Mouse (Mus musculus) retina, adult 2 months (tissue): ENCODE measurements around the gene Anapc2.
A peak's percentile ranks its signal among the peaks of the same experiment; 100 is the strongest.

Experiments used
- DNase-seq: peaks from one replicate; pipeline ENCODE4 v3.0.0-alpha.2; 2012; ENCODE audit warnings: low read depth, low spot score

Anapc2 gene

DNA sequence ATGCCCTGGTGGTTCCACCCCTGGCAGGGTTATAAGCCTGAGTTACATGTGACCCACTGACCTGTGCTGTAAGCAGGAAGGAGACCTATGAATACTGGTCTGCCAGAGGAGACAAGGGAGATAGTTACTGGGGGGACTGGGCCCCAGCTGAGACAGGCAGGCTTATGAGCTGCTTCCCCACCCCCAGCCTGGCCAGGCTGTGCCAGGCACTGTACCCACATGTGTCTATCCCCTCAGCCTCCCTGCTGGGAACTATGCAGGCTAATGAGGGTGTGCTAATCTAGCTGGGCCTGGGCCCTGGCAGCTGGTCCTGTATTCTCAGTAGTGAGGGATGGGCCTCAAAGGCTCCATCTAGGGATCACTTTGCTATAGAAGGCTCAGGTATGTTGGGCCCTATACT is 5.0 kb upstream of the Anapc2 start:
- DNase-seq: no peak

GRCm38 (mm10) chr2:25267746-25268309 is 4.5 kb upstream of the Anapc2 start:
- DNase-seq: no peak

- no peak for DNase-seq
These were observed 237 bp downstream of the Anapc2 start for GRCm38 (mm10) chr2:25272515-25272914.

DNA sequence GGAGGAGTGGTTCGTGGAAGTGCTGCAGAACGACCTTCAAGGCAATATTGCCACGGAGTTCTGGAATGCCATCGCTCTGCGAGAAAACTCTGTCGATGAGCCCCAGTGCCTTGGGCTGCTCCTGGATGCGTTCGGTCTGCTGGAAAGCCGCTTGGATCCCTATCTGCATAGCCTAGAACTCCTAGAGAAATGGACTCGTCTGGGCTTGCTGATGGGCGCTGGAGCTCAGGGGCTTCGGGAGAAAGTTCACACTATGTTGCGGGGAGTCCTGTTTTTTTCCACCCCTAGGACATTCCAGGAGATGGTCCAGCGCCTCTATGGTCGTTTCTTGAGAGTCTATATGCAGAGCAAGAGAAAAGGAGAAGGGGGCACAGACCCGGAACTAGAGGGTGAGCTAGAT is 732 bp downstream of the Anapc2 start:
- no peak for DNase-seq

GRCm38 (mm10) chr2:25278928-25279882 is 6.9 kb downstream of the Anapc2 start:
- DNase-seq: no peak

- DNase-seq: no peak
These were observed 13.3 kb downstream of the Anapc2 start for GRCm38 (mm10) chr2:25285551-25285950.

DNA sequence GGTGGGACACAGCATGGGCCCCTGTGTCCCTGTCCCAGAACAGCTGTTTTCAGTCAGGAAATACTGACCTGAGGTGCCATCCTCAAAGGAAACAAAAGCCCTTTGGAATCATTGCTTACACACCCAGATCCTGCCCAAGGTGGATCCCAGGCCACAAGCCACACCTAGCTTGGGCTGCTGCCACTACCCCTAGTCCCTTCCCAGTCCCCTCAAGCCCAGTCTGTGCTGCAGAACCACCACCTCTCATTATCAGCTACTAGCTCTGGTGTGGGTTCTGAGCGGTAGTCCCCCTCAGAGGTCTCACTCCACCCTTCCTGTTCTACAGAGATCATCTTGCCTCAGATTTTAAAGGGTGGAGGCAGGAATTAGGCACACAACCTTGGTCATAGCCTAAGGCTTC is 14.0 kb downstream of the Anapc2 start:
- DNase-seq: no peak

DNA sequence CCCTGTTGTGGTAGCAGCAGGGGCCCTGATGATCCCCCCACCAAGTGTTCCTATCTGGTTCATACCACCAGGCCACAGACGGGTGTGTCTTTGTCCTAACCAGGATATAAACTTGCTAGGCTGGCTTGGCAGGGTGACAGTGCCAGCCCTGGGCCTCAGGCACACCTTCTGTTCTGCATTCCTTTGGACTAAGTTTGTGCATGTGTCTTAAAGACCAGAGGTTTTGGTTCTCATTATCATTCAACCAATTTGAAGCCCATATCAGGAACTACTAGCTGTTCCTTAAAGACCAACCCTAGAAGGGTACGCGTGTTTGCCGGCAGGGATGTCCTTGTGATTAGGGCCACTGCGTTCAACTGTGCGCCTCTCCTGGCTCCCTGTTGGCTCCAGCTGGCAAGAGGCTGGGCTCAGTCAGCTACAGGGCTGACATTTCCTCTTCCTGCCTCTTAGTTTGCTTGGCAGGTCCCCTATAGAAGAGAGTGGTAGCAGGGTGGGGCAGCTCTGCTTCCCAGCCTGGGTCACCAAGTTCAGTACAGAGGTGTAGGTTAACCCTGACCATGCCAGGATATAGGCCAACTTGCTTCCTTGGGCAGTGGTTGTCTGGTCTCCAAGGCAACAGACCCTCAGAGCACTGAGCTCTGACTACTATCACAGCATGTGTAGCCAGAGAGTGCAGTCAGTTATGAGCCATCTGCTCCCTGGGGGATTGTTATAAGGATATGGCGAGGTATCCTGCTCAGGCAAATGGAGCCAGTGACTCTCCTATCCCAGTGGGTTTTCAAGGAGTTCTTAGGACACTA is 14.8 kb downstream of the Anapc2 start:
- no peak for DNase-seq

GRCm38 (mm10) chr2:25287927-25288649 is 15.8 kb downstream of the Anapc2 start, which contains the start of gene Tmem210:
TSS of gene Tmem210 (plus strand) at chr2:25288145.
- no peak for DNase-seq

GRCm38 (mm10) chr2:25288734-25289345 is 16.6 kb downstream of the Anapc2 start:
- no peak for DNase-seq

DNA sequence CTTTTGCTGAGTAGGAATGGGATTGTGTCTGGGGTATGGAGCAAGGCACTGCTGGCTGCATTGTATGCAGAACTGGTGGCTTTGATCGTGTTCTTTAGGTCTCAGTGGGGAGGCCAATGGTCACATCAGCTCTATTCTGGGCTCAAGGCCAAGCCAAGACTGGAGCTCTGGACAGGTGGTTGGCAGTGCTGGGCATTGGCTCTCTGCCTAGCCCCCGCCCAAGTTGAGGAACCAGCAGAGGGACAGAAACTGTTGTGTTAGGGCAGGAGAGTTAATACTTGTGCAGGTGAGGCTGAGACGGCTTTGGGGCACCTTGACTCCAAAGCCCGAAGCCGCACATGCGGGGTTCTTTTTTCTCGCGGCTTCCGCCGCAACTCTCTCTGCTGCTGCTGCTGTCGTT is 17.4 kb downstream of the Anapc2 start, which contains the start of gene Lrrc26:
Gene Lrrc26, plus strand, starts transcription at position 265 of the 400 bp plus-strand sequence.
- no peak for DNase-seq

DNA sequence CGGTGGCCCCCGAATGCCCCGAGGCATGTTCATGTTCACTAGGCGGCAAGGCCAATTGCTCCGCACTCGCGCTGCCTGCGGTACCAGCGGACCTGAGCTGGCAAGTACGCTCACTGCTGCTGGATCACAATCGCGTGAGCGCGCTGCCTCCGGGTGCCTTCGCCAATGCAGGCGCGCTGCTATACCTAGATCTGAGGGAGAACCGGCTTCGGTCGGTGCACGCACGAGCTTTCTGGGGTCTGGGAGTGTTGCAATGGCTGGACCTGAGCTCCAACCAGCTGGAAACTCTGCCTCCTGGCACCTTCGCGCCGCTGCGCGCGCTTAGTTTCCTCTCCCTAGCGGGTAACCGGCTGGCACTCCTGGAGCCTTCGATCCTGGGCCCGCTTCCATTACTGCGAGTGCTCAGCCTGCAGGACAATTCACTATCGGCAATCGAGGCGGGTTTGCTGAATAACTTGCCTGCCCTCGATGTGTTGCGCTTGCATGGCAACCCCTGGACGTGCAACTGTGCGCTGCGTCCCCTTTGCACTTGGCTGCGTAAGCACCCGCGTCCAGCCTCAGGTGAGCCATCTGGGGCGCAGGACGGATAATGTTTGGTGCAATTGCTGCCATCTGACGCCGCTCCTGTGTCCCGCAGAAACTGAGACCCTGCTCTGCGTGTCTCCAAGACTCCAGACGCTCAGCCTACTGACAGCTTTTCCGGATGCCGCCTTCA is 18.0 kb downstream of the Anapc2 start:
- DNase-seq: no peak

GRCm38 (mm10) chr2:25290816-25291130 is 18.5 kb downstream of the Anapc2 start:
- no peak for DNase-seq

GRCm38 (mm10) chr2:25291184-25292053 is 19.1 kb downstream of the Anapc2 start:
- no peak for DNase-seq

DNA sequence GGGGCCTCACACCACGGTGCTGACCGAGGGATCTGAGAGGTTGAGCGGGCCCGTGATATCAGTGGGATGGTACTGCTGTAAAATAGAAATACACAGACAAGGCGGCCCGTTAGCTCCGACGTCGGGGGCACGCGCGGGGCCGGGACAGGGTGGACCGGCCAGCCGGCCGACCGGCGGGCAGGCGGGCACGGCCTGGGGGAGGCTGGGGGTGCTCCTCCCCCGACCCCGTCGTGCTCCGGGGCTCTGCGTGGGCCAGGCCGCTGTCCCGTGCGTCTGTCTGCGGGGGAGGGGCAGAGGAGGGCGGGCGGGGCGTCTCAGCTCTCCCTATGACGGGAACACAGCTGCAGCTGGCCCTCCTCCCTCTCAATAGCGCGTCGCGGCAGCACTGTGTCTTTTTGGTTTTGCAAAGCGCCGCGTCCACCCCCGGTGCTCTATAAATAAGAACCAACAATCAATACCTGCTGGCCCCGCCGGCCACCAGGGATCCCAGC is 19.8 kb downstream of the Anapc2 start:
- DNase-seq: no peak

GRCm38 (mm10) chr2:25292856-25293255 is 20.6 kb downstream of the Anapc2 start:
- DNase-seq: peak; percentile 41

- DNase-seq: no peak
These were observed 21.4 kb downstream of the Anapc2 start for GRCm38 (mm10) chr2:25293706-25294105.

DNA sequence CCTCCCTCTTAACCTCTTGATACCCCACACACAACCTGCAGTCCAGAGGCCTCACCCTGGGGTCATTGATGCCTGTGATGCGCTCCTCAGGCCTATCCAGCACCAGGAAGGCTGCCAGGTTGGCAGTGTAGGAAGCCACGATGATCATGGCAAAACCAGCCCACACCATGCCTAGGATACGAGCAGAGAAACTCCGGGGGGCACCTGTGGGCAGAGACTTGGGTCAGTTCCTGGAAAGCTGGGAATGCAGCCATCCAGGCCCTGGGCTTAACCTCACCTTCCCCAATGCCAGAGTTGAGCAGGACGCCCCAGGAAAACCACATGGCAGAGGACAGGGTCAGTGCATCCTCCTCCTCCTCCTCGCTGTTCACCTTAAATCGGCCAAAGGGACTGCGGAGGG is 24.8 kb downstream of the Anapc2 start:
- no peak for DNase-seq

DNA sequence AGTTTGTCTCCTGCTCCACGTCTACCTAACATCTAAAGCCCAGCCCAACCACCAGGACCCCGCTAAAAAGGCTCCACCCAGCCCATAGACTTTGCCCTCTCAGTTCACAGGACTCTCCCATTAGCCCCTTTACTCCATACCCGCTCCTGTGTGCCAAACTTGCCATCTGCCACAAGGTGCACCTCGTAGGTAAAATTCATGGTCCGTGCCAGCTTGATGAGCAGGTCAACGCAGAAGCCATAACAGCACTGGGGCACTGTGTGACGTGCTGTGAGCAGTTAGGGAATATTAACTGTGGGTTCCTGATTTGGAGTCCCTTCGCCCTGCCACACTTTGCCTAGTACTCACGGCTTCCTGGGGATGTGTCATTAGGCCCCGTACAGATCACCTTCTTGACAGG is 25.8 kb downstream of the Anapc2 start:
- DNase-seq: no peak
